Mouse (Mus musculus) CH12.LX (cell line): Measurements from ENCODE around the gene Arsb. TPM values are rescaled to one million over a fixed set of nuclear protein-coding genes. Genes with fewer than 3 reads are reported as not detected.

Source experiments
- DNase-seq: peaks from one replicate; pipeline ENCODE4 v3.0.0-alpha.2; 2013; ENCODE audit errors: extremely low read depth
- H3K27ac ChIP-seq: 2 replicates; pipeline ENCODE4 v1.5.1; 2012; ENCODE audit warnings: low read depth, mild to moderate bottlenecking, control low read depth, moderate library complexity; ENCODE audit not compliant: insufficient read depth
- H3K27me3 ChIP-seq: replicated peaks from 2 replicates; pipeline ENCODE3; 2012; ENCODE audit warnings: inconsistent platforms
- H3K36me3 ChIP-seq, 2 experiments: replicated peaks in 1 of 2; 2 replicates each; pipeline versions ENCODE3 to v1.6.1; 2012; ENCODE audit warnings: inconsistent platforms in 1 of 2, low read length in 1 of 2, mild to moderate bottlenecking in 1 of 2, mixed read lengths in 1 of 2, moderate library complexity in 1 of 2; ENCODE audit not compliant: control insufficient read depth in 1 of 2, insufficient read depth in 1 of 2
- H3K4me1 ChIP-seq, 2 experiments: 2 replicates each; pipeline ENCODE4 v1.6.1; 2012; ENCODE audit warnings: inconsistent platforms in 1 of 2, moderate library complexity in 1 of 2; ENCODE audit not compliant: insufficient read depth in 2 of 2, control insufficient read depth in 1 of 2
- H3K4me2 ChIP-seq: 2 replicates; pipeline ENCODE4 v1.6.1; 2012; ENCODE audit warnings: low read depth, mild to moderate bottlenecking, control low read depth; ENCODE audit not compliant: poor library complexity, insufficient read depth, severe bottlenecking
- H3K4me3 ChIP-seq, 3 experiments: fragments of 150-350 bp in 1 of 3; sonication (generic) in 1 of 3; replicated peaks in 1 of 3; 2 replicates each; pipeline versions ENCODE3 to v1.5.1; 2011 to 2012; ENCODE audit warnings: low read depth in 2 of 3, low read length in 2 of 3, mild to moderate bottlenecking in 2 of 3, moderate library complexity in 2 of 3, control low read depth in 1 of 3, improper control_type of control experiment in 1 of 3, inconsistent platforms in 1 of 3, mixed read lengths in 1 of 3; ENCODE audit not compliant: poor library complexity in 1 of 3
- H3K79me2 ChIP-seq: replicated peaks from 2 replicates; pipeline ENCODE4 v1.6.1; 2012; ENCODE audit warnings: mild to moderate bottlenecking, moderate library complexity; ENCODE audit not compliant: control insufficient read depth, poor library complexity, insufficient read depth, severe bottlenecking; ENCODE audit errors: extremely low read depth
- H3K9ac ChIP-seq: 2 replicates; pipeline ENCODE4 v1.6.1; 2012; ENCODE audit warnings: low read depth, mild to moderate bottlenecking, control low read depth, moderate library complexity; ENCODE audit not compliant: insufficient read depth
- H3K9me3 ChIP-seq: replicated peaks from 2 replicates; pipeline ENCODE3; 2012; ENCODE audit warnings: low read length, inconsistent platforms, mixed read lengths
- ELF1 ChIP-seq: IDR thresholded peaks from 2 replicates; pipeline ENCODE4 v1.6.1; 2014; ENCODE audit warnings: low read depth, mild to moderate bottlenecking, inconsistent platforms, low read length, improper control_type of control experiment
- ETS1 ChIP-seq: conservative IDR thresholded peaks from 2 replicates; pipeline ENCODE4 v1.6.1; 2012; ENCODE audit warnings: low read depth, mild to moderate bottlenecking, inconsistent platforms, low read length, improper control_type of control experiment, moderate library complexity
- GABPA ChIP-seq: IDR thresholded peaks from 2 replicates; pipeline ENCODE4 v1.6.1; 2012; ENCODE audit warnings: low read depth, low read length, improper control_type of control experiment, inconsistent platforms; ENCODE audit not compliant: insufficient replicate concordance
- HCFC1 ChIP-seq: IDR thresholded peaks from 2 replicates; pipeline ENCODE4 v1.6.1; 2012; ENCODE audit warnings: low read depth, mild to moderate bottlenecking, inconsistent platforms, low read length, improper control_type of control experiment
- IRF4 ChIP-seq: IDR thresholded peaks from 2 replicates; pipeline ENCODE4 v1.6.1; 2014; ENCODE audit warnings: low read depth, mild to moderate bottlenecking, inconsistent platforms, low read length, improper control_type of control experiment
- JUN ChIP-seq: IDR thresholded peaks from 2 replicates; pipeline ENCODE4 v1.6.1; 2011; ENCODE audit warnings: low read depth, mild to moderate bottlenecking, low read length, improper control_type of control experiment, moderate library complexity; ENCODE audit not compliant: insufficient read depth
- KAT2A ChIP-seq: IDR thresholded peaks from 2 replicates; pipeline ENCODE4 v1.6.1; 2012; ENCODE audit warnings: low read length, improper control_type of control experiment, inconsistent platforms; ENCODE audit not compliant: insufficient replicate concordance
- PAX5 ChIP-seq: IDR thresholded peaks from 2 replicates; pipeline ENCODE4 v1.6.1; 2012; ENCODE audit warnings: low read length, inconsistent platforms, mixed read lengths
- POLR2AphosphoS2 ChIP-seq: IDR thresholded peaks from 2 replicates; pipeline ENCODE4 v1.6.1; 2011; ENCODE audit warnings: low read depth, low read length, improper control_type of control experiment
- TBP ChIP-seq: conservative IDR thresholded peaks from 2 replicates; pipeline ENCODE4 v1.6.1; 2011; ENCODE audit warnings: low read depth, low read length, improper control_type of control experiment
- USF1 ChIP-seq: IDR thresholded peaks from 2 replicates; pipeline ENCODE4 v1.6.1; 2014; ENCODE audit warnings: low read depth, mild to moderate bottlenecking, inconsistent platforms, low read length, improper control_type of control experiment
- USF2 ChIP-seq: conservative IDR thresholded peaks from 2 replicates; pipeline ENCODE4 v1.6.1; 2011; ENCODE audit warnings: low read depth, low read length, improper control_type of control experiment
- ZKSCAN1 ChIP-seq: IDR thresholded peaks from 2 replicates; pipeline ENCODE4 v1.6.1; 2012; ENCODE audit warnings: low read depth, inconsistent platforms, low read length, improper control_type of control experiment, borderline replicate concordance
- ZMIZ1 ChIP-seq: IDR thresholded peaks from 2 replicates; pipeline ENCODE4 v1.6.1; 2012; ENCODE audit warnings: low read depth, mild to moderate bottlenecking, inconsistent platforms, low read length, improper control_type of control experiment
- dilution Hi-C: fragments of 300-500 bp; cut with MboI; formaldehyde crosslinking; loops from 2 replicates; pipeline ENCODE4 v1.14.3; 2020; ENCODE audit warnings: low sequenced_read_pairs; ENCODE audit not compliant: extremely low pct_unique_long_range_greater_than_20kb, extremely low pct_ligation_motif_present
- in situ Hi-C: fragments of 300-500 bp; cut with MboI; formaldehyde crosslinking; loops from 3 replicates; pipeline ENCODE4 v1.14.3; 2019; ENCODE audit warnings: low sequenced_read_pairs, low pct_ligation_motif_present, low pct_unique_long_range_greater_than_20kb, mixed read lengths
- polyA plus RNA-seq: library from polyadenylated mRNA; unstranded; fragments of >175 nt; gene quantifications from 2 replicates; pipeline ENCODE4 v1.2.1, GENCODE M21; 2012; ENCODE audit warnings: low read depth; ENCODE audit not compliant: insufficient read length
- total RNA-seq, 2 experiments: library from RNA; depleted of rRNA; stranded (reverse); fragments of 300-350 nt in 1 of 2; fragments of >200 nt in 1 of 2; gene quantifications; 2 replicates each; pipeline ENCODE4 v1.2.3; 2012 to 2014

Gene Arsb
- total and polyA plus RNA-seq, 3 experiments = 1.0 to 9.8 (median 2.0) TPM

- DNase-seq = no peak
- in situ Hi-C loops = no loop called here
- no peak overlapping the region for H3K27ac ChIP-seq
- no peak overlapping the region for H3K4me3 ChIP-seq
- TF ChIP-seq ELF1 (no peak), POLR2AphosphoS2 (no peak), ZMIZ1 (no peak), JUN (no peak), TBP (no peak), HCFC1 (no peak)
- TF ChIP-seq, all 38 proteins: peak for 0
- Histone ChIP-seq H3K79me2 (no peaks in the 10 kb centered on the region), H3K9ac (no peak overlapping the region), H3K36me3 (no peaks in the 10 kb centered on the region), H3K27me3 (no peaks in the 10 kb centered on the region), H3K4me1 (peaks cover 0 to 31% of the 10 kb centered on the region in 2 experiments; a peak in 2 of 4 replicates), H3K9me3 (no peaks in the 10 kb centered on the region), H3K4me2 (no peak overlapping the region)
- dilution Hi-C loops = no loop called here
Measured at GRCm38 (mm10) chr13:93902126-93902525, 130.7 kb downstream of the Arsb start.

DNA sequence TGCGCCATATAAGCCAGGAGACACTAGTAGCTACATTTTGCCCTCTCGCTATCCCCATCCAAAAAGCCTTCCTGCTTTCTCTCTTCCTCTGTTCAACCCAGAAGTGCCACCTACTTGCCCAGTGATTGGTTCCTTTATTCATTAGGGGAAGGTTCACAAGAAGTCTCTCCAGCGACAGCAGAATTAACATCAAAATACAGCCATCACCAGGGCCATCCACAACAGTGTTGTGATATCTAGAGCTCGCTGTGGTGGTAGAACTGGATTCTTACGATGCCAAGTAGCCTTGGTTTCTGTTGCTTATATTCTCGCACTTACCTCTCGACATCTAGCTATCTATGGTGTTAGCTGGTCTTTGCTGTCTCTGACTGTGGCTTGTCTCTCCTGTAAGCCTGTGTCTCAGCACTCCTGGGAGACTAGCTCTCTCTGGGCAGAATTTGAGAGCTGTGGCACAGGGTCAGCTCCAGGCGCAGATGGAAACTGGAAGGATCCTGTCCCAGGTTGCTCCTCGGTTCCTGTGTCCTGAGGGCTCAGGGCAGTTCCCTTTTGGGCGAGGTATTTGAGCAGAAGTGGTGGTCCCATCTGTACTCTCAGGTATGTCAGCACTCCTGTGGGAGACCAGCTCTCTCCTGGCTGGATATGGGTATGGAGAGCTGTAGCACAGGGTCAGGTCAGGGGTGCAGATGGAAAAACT lies 135.3 kb downstream of the Arsb start:
- H3K79me2 ChIP-seq = no peaks in the 10 kb centered on the region
- H3K9me3 ChIP-seq = no peaks in the 10 kb centered on the region
- TF ChIP-seq KAT2A = no peak
- TF ChIP-seq IRF4 = no peak
- TF ChIP-seq HCFC1 = no peak
- TF ChIP-seq ETS1 = no peak
- TF ChIP-seq ZKSCAN1 = no peak
- TF ChIP-seq USF2 = no peak
- no peak for TF ChIP-seq ZMIZ1
- TF ChIP-seq USF1 = no peak
- no peak for TF ChIP-seq JUN
- TF ChIP-seq GABPA = no peak
- no peak for TF ChIP-seq PAX5
- no peak overlapping the region for H3K4me2 ChIP-seq
- dilution Hi-C loops = no loop called here
- no peak for DNase-seq
- in situ Hi-C loops = no loop called here
- no peaks in the 10 kb centered on the region for H3K4me1 ChIP-seq
- H3K27me3 ChIP-seq = no peaks in the 10 kb centered on the region
- H3K36me3 ChIP-seq = no peaks in the 10 kb centered on the region
- no peak overlapping the region for H3K4me3 ChIP-seq
- H3K9ac ChIP-seq = no peak overlapping the region
- H3K27ac ChIP-seq = no peak overlapping the region
